Mouse (Mus musculus) thymus, postnatal 36 days (tissue): ENCODE data around the gene Gm32687.
A peak's percentile ranks its signal among the peaks of the same experiment; 100 is the strongest.
"Not testable (repeated sequence)": the region's sequence is repeated elsewhere in the genome, so short reads cannot be mapped to it uniquely, and the experiment has no call there.

Source experiments
- DNase-seq, 2 experiments: peaks; one replicate each; pipeline ENCODE4 v3.0.0; 2022; ENCODE audit warnings: mixed read lengths in 2 of 2

The Gm32687 gene

DNA sequence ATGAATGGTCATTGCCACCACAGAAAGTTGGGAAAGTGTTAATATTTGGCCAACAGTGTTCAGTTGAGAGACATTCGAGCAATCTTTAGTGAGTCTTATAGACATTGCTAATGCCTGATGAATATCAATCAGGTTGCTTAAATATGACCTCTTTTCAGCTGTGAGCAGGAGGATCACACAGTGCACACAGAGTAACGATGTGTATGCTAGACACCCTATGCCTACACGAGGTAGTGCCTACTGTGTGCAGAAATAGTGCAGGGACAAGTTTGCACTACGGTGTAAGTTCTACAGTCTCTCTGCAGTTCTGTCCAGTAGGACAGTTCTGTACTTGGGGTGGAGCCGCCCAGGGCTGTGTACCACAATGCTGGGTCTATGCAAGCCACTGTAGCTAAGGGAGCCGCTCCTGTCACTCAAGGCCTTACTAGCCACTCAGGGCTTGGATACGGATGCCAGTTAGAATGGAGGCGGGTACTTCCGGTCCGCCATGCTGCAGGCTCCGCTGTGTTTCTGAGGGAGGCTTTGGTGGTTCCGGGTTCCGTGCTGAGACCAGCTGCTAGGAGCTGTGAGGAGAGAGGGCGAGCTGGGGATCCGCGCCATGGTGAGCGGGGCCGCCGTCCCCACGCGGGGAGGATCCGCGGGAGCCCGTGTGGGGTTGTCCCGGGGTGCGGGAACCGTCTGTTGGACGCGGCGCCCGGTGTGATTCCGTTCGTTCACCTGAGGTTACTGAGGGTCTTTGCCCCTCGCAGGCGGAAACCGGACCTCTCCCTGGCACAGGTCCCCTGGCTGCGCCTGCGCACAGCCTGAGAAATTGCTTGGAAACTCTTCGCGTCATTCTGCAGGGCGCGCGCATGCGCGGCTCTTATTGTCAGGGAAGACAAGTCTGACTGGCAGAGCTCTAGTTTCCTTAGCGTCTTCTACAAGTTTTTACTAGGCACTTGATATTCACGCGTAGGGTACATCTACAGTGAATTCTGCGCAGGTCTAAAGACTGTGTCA is at the start of gene Gm32687:
Gene Gm32687 (plus strand): TSS at position 526 of the 999 bp plus-strand sequence.
- peak; percentile 1 to 6 for DNase-seq

DNA sequence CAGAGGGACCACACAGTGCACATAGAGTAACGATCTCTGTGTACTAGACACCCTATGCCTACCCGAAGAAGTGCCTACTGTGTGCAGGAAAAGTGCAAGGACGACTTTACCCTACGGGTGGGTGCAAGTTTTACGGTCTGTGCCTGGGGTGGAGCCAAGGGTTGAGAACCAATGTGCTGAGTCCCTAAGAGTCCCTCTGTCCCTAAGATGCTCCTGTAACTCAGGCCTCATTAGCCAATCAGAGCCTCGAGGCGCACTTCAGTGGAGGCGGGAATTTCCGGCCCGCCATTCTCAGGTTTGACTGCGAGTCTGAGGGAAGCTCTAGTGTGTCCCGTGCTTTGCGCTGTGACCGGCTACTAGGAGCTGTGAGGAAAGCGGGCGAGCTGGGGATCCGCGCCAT is 17.5 kb upstream of the Gm32687 start:
- not testable (repeated sequence) for DNase-seq

DNA sequence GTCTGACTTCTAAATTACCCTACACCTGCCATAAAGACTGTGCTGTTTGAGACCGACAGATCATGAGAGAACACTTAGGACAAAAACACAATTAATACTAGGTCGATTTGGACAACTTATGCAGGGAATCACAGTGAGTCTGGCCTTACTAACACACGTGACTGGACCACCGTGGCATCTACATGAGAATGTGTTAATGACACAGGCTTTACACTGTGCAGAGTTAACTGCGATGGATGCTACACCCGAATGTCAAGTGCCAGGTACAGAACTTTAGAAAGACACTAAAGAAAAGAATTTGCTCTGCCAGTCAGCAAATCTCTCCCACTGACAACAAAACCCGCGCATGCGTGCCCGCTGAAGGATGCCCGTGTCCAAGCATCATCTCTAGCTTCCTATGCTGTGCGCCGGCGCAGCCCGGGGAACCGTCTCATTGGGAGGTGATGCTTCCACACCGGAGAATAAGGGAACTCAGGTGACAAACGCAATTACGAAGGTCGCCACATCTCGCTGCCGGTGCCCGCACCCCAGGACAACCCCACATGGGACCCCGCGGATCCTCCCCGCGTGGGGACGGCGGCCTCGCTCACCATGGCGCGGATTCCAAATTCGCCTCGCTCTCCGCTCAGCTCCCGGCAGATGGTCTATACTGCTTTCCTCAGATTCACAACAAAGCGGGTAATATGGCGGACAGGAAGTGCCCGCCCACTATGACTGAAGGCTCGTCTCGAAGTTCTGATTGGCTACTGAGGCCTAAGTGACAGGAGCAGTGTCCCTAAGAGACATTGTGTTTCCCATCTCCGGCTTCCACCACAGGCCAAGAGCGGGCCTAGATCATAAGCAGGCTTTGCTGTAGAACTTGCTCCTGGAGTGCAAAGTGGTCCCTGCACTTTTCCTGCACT is 66.4 kb downstream of the Gm32687 start, which contains the start of gene Zfp781:
Gene Zfp781 (minus strand): TSS at position 639 of the 902 bp plus-strand sequence.
- DNase-seq: not testable (repeated sequence)
